Mouse (Mus musculus): ENCODE results near the gene Map7.

Gene Map7

GRCm38 (mm10) chr10:20148130-20148772, at the start of gene Map7:
Gene Map7 (plus strand): TSS chr10:20148471.
- no peak for TF ChIP-seq GATA4 (IDR thresholded peaks at IDR 0.05; ENCODE audit: insufficient replicate concordance, low read length)

- no peak for TF ChIP-seq GATA4 (IDR thresholded peaks at IDR 0.05; ENCODE audit: insufficient replicate concordance, low read length)
These were observed 46.8 kb upstream of the Map7 start for GRCm38 (mm10) chr10:20101456-20101855.

- TF ChIP-seq GATA4 (IDR thresholded peaks at IDR 0.05; ENCODE audit: insufficient replicate concordance, low read length), result peak; percentile 56; the same call in 1 of the 2 replicates
These were observed 43.9 kb upstream of the Map7 start for GRCm38 (mm10) chr10:20104271-20104931.

- TF ChIP-seq GATA4 (IDR thresholded peaks at IDR 0.05; ENCODE audit: insufficient replicate concordance, low read length), result no peak
These were observed 42.7 kb upstream of the Map7 start for GRCm38 (mm10) chr10:20105575-20105974.

DNA sequence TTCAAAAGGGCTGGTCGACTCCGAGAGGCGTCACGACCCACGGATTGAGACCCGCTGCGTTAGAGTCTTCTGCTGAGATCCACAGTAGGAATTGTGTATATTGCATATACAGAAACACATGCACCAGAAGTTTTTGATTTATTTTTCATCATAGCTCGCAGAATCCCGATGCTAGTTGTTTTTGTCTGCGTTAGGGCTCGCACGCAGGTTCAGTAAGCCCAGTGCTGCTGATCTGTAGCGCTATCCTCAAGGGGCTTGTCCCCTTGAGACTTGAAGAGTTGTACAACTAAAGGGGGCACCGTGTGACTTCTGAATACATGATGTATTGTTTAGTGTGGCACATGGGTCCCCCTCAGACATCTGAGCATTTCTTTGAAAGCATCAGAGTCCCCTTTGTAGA, 41.2 kb upstream of the Map7 start:
- TF ChIP-seq GATA4 (IDR thresholded peaks at IDR 0.05; ENCODE audit: insufficient replicate concordance, low read length), result no peak

DNA sequence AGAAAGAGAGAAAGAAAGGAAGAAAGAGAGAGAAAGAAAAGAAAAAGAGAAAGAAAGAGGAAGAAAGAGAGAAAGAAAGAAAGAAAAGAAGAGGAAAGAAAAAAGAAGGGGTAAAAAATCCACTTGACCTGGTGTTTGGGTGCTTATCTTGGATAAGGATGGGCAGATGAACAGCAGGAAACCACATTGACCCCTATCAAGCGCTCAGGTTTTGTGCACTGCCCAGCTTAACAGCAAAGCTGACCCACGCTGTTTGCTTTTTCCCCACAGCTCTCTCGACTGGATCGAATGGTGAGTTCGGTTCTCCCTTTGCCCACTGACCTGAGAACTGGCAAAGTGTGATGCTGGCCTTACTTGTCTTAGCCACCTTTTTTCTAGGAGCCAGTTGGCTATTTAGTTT, 36.8 kb upstream of the Map7 start:
- no peak for TF ChIP-seq GATA4 (IDR thresholded peaks at IDR 0.05; ENCODE audit: insufficient replicate concordance, low read length)

DNA sequence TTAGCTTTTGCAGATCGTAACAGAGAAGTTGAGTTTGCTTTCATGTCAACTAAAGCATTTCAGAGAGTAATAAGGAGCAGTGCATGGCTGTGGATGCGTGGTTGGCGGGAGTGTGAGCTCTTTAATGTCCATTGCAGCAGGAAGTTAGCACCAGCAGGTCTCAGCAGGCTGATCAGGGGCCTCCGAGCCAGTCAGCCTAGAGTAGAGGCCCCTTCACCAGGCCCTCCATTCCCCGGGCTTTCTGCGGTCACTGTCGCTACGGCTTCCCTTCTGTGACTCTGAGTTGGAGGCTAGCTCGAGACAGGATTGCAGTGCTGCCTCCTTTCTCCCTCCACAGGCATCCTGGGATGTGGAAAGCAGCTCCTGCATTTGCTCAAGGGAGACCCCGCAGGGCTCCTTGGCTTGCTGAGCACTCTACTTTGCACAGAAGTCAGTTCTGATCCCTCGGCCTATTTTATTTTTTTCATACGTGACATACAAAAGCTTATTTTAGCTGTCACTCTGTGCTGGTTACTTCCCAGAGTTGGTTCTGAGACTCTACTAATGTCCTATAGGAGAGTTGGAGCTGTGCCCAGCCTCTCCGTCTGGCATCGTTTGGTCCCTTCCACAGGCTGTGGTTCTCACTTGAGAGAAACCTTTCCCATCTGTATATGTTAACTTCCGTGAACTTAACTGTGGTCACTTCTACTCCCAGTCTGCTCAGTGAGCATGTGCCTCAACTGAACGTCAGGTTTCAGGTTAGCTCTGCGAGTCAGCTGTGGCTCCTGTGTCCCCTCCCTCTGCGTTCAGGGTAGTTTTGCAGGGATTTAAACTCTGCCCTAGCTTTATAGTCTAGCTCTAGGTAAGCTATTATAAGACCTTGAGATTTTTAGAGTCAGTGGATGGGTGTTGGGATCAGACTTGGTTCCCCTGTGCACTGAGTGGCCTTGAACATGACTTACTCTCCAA, 36.0 kb upstream of the Map7 start:
- TF ChIP-seq GATA4 (IDR thresholded peaks at IDR 0.05; ENCODE audit: insufficient replicate concordance, low read length), result no peak

GRCm38 (mm10) chr10:20119504-20120425, 28.5 kb upstream of the Map7 start:
- no peak for TF ChIP-seq GATA4 (IDR thresholded peaks at IDR 0.05; ENCODE audit: insufficient replicate concordance, low read length)

- TF ChIP-seq GATA4 (IDR thresholded peaks at IDR 0.05; ENCODE audit: insufficient replicate concordance, low read length), result no peak
These were observed 26.3 kb upstream of the Map7 start for GRCm38 (mm10) chr10:20121981-20122380.

- no peak for TF ChIP-seq GATA4 (IDR thresholded peaks at IDR 0.05; ENCODE audit: insufficient replicate concordance, low read length)
These were observed 24.9 kb upstream of the Map7 start for GRCm38 (mm10) chr10:20123401-20123800.

DNA sequence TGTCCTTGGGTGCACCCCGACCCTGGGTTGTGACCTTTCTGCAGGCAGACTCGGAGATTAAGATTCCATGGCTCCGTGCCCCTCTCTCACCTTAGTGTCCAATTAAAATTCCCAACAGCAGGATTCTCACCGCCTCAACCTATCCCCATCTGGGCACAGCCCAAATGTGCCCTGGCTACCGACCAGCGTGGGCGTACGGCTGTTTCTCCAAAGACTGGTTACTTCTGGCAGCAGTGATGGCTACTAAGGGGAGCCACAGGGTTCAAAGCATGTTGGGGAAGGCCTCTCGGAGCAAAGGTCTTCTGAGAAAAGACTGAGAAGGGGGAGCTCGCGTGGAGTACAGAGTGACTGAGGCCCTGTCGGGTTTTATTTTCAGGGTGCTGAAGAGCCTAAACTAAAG, 23.7 kb upstream of the Map7 start:
- no peak for TF ChIP-seq GATA4 (IDR thresholded peaks at IDR 0.05; ENCODE audit: insufficient replicate concordance, low read length)

DNA sequence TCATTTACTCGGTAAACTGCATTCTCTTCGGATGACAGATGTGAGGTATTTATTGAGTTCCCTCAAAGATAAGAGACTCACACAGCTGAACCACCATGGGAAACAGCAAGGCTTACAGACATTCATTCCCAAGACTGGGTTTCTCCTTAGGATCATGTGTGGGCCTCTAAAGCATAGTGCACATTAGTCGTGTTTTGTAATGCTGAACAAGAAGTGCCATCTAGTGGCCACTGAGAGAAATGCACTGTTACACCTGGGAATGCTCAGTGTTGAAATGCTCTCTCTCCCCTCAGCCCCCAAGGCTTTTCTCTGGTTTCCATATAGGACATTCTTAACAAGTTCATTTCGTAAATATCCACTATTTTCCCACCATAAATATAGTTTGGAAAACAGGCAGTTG, 23.0 kb upstream of the Map7 start:
- TF ChIP-seq GATA4 (IDR thresholded peaks at IDR 0.05; ENCODE audit: insufficient replicate concordance, low read length), result no peak

- TF ChIP-seq GATA4 (IDR thresholded peaks at IDR 0.05; ENCODE audit: insufficient replicate concordance, low read length), result no peak
These were observed 15.2 kb upstream of the Map7 start for GRCm38 (mm10) chr10:20132933-20133652.
